Mouse (Mus musculus) layer of hippocampus, postnatal 25 days (tissue): ENCODE measurements around the gene Nphp4. TPM values are rescaled to one million over a fixed set of nuclear protein-coding genes. Genes with fewer than 3 reads are reported as not detected.
"Not testable (repeated sequence)": the region's sequence is repeated elsewhere in the genome, so short reads cannot be mapped to it uniquely, and the experiment has no call there.

Experiments
- DNase-seq, 2 experiments: peaks; one replicate each; pipeline ENCODE4 v3.0.0; 2022; ENCODE audit warnings: mixed read lengths in 2 of 2, low spot score in 1 of 2; ENCODE audit errors: extremely low spot score in 1 of 2
- total RNA-seq, 2 experiments: library from RNA; stranded (reverse); gene quantifications; 2 replicates each; pipeline ENCODE4 v1.2.3; 2021

Gene Nphp4
- total RNA-seq, 2 experiments from 2014 or later, result 21.7 to 27.5 TPM

DNA sequence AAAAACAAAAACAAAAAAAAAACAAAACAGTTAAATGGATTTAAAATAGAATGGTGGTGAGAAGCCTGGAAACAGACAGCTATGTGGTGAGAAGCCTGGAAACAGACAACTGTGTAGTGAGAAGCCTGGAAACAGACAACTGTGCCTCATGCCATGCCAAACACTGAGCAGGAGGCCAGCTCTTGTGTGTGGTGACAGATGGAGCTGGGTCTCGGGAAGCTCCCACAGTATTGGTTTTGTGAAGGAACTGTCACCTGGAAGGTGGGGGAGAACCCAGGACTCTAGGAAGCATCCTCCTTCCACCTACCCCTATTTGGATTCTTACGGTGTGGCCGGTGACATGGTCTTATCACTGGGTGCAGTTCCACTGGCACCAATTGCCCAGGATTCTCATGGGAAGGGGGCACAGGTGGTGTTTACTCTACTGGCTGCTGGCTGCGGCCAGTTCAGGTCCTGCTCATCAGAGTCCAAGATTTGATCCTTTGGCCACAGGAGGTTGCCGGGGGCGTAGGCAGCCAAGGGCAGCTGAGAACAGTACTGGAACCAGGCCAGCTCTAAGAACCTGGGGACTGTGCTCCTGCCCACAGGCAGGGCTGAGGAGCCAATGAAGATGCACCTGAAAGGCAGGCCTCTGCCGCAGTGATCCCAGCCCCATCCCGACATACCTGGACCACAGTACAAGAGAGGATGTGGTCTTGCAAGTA is 77.2 kb downstream of the Nphp4 start:
- no peak for DNase-seq

DNA sequence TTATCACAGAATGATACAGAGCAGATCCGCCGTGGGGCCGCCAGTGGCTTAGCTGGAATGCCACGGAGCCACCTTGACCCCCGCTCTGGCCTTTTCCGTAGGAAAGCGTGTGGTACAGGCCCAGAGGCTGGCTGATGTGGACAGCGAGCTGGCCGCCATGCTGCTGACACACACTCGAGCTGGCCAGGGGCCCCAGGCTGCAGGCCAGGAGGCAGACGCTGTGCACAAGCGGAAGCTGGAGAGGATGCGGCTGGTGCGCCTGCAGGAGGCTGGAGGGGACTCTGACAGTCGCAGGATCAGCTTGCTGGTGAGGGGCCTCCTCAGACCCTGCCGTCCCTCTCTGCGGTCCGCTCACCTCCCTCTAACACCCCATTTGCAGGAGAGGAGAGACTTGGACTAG is 77.9 kb downstream of the Nphp4 start:
- DNase-seq, result no peak

DNA sequence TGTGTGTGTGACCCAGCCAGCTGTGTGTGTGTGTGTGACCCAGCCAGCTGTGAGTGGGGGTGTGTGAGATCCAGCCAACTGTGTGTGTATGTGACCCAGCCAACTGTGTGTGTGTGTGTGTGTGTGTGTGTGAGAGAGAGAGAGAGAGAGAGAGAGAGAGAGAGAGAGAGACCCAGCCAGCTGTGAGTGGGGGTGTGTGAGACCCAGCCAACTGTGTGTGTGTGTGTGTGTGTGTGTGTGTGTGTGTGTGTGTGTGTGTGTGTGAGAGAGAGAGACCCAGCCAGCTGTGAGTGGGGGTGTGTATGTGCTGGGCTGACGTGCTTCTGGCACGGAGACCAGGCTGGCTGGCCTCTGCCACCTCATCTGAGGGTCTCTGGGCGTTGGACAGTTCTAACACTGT is 79.3 kb downstream of the Nphp4 start:
- DNase-seq, result not testable (repeated sequence)

DNA sequence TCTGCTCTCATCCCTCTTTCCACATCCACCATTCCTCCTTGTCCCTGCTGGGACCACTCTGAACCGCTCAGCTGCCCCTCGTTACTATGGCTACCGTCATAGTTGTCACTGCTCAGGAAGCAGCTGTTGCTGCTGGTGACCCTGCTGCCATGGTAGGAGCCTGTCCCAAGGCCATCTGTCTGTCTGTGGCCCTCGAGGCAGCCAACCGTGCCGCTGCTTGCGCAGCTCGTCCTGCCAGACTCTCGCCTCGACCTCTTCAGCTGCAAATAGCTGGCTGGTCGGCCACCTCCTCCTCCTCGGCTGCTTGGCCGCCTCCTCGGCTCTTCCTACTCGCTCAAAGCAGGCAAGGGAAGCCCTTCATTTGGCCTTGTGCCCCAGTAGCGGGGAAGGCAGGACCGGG is 81.7 kb downstream of the Nphp4 start:
- no peak for DNase-seq

DNA sequence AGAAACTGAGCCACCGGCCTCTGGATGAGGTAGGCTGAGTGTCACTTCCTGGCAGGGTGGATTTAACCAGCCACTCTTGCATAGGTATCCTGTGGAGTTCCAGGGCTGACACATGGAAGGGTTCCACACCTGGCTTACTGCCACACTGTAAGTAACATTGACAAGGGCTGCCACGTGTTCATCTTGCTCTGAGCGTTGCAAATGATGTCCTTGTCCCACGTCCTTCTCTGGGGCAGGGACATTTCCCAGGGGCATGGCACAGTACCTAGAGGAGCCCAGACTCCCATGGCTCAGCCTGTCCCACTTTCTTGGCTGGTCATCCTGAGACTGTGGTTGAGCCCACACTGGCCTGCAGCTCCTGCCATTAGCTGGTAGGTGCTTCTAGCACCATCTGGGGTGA is 91.5 kb downstream of the Nphp4 start:
- no peak for DNase-seq

DNA sequence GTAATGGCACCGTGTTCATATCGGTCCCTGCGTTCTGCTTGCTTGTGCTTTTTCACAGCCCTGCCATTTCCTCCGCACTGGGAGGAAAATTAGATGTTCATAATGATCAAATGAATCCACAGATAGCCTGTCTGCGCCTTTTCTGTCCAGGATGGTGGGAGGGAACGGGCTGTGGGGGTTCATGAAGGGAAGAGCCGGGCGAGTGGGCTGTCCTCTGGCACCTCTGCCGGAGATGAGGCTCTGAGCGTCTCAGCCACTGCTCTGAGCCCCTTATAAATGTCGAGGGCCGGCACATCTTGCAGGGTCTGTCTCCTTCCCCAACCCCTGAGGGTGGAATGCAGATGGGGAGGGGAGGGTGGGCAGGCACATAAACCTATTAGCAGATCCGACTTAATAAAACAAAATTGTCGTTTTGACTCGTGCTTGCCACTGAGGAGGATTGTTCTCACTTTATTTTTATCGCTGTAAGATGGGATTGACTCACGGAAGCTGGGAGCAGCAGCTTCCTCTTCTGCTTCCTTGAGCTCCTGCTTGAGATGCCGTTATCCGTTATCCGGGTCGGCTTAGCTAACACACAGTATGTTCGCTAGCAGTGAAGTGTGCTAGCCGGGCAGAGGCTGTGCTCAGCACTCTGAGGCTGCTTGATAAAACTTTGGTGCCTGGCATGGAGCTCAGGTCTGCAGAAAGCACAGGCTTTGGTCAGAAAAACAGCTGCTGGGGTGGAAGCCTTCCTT is 92.3 kb downstream of the Nphp4 start:
- no peak for DNase-seq

DNA sequence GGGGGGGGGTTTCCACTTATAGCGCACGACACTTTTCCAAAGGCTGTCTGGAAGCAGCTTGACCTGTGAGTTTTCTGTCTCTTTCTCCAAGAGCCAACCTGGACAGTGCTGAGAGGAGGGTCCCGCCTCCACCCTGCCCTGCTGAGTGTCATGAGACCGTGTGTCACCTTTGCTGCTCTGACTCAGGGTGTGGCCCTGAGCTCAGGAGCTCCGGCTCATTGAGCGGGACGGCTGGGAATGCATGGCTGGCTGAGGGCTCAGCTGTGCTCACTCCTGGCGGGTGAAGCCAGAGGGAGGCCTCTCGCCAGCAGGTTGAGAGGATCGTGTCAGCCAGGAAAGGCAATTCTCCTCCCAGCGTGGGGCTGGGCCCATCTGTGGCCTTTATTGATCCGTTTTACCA is 97.8 kb downstream of the Nphp4 start:
- DNase-seq, result no peak

DNA sequence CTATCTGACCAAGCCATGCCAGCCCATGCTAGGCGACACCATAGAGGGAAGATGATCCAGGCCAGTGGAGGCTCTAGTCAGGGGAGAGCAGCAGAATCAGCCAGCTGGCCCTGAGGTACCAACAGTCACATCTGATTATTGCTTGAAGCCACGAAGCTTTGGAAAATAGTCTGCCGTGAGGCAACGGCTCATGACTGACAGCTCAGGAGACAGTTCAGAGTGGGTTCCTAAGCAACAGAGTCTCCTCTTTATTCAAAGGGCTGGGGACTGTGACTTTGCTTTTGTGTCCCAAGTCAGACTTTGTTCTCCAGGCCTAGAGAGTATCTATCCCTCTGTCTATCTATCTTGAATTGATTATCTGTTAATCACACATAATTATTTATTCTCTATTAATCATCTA is 100.3 kb downstream of the Nphp4 start:
- no peak for DNase-seq

DNA sequence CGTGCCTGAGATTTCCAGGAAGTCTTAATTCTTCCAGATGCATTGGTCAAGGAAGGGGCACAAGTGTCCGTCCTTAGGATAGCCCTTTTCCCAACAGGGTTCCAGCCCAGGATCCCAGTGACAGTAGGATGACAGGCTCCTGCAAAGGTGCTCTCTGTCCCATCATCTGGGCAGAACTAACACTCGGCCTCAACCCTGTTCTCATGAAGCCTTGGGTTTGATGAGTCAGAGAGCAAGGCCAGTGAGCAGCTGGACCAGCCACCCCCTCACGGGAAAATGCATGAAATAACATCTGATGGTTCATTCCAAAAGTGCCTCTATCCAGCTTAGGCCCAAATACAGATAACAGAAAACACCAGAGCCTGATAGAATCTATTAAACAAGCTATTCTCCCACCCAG is 103.5 kb downstream of the Nphp4 start:
- DNase-seq, result no peak

DNA sequence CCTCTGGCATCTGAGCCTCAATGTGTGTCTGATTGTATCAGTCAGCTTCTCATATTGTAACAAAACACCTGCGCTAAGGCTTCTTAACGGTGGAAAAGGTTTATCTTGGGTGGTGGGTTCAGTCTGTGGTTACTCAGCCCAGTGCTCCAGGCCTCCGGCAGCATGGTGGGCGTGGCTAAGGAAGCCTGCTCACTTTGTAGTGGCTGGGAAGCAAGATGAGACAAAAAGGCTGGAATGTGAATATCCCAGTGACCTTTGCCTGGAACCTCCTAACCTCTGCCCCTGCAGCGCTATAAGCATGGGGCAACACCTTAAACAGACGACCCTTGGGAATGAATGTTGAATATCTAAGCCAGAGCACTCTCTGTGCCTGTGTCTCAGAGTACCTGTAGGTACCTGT is 105.7 kb downstream of the Nphp4 start:
- no peak for DNase-seq

DNA sequence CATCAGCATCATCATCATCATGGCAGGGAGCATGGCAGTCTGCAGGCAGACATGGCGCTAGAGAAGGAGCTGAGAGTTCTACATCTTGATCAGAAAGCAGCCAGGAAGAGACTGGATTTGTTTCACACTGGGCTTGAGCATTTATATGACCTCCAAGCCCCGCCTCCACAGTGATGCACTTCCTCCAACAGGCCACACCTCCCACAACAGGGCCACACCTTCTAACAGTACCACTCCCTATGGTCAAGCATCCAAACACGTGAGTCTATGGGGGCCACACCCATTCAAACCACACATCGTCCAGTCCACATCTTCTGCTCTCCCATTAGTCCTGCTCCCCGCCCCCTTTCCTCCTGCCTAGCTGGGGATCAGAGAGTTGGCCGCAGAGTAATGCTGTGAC is 107.1 kb downstream of the Nphp4 start:
- DNase-seq, result no peak

DNA sequence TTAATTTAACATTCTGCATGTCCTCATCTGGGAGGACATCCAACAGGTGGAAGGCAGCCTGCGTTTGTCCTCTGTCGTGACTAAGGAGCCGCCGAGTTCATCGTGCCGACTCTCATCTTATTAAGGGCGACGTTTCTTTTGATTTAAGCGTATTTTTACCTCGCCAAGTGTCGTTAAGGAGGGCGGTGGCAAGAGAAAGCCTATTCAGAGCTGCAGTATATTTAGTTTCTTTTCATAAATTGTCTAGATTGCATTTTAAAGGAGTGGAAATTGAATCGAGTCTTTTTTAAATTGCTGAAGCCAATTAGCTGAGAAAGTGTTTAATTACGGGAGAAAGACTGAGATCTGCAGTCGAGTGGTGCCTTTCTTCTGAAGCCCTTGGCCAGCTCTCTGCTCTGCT is 109.0 kb downstream of the Nphp4 start:
- DNase-seq, result no peak

DNA sequence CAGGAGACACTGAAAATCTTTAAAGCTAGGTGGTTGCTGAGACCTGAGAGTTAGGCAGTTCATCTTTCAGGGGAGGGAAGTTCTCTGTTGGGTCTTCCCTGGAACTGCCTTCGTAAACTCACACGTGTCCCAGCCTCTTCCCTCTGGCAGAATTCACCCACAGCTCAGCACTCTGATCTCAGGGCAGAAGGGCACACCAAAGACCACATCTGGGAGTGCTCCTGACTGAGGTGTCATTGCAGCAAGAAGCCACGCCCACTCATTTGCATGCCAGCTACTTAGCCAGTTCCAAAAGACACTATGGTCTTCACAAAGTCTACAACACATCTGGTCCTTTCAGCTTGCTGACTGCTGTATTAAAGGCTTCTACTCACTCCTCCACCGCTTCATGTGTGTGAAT is 109.7 kb downstream of the Nphp4 start:
- no peak for DNase-seq

DNA sequence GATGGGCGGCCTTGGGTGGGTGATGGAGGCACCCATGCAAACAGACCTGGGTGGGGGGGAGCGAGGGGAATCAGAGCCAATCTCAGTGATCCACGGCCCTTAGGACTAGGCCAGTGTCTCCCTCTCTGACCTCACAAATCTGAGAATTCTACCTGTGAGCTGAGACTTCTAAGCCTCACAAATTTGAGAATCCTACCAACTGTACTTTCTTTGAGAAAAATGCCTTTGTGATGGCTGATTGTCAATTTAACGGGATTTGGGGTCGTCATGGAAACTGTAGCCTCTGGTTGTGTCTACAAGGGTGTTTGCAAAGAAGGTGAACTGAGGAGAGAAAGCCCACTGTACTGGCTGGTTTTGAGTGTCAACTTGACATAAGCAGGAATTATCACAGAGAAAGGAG is 127.8 kb downstream of the Nphp4 start:
- DNase-seq, result no peak

DNA sequence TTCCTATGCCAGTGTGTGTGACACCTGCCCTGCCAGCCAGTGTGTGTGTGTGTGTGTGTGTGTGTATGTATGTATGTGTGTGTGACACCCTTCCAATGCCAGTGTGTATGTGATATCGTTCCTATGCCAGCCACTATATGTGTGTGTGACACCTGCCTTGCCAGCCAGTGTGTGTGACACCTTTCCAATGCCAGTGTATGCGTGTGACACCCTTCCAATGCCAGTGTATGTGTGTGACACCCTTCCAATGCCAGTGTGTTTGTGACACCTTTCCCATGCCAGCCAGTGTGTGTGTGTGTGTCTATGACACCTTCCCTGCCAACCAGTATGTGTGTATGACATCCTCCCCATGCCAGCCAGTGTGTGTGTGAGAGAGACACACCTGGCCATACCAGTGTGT is 132.7 kb downstream of the Nphp4 start:
- DNase-seq, result no peak

DNA sequence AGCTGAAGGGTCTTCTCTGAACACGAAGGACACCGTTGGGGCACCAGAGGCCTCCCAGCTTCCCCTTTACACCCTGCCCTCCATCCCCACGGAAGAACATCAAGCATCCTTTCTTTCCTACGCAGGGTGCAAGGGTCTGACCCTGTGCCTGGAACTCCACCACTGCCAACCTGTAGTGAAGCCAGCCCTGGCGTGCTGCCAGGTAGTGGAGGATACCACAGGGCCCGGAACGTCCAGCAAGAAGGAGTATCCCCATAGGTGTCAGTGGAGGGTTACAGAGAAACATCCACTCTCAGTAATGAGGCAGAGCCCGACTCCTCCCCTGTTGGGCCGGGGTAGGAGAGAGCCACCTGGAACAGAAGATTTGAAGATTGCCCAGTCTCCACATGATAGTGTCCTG is 133.5 kb downstream of the Nphp4 start:
- DNase-seq, result no peak

Other genes with a start within 250 kb of the Nphp4 start
- gene Gpr153, start 202.5 kb upstream of the Nphp4 start, total RNA-seq, result 1 to 10 TPM; 5.4 to 6.0 TPM
- not detected for gene Hes3, start 185.0 kb upstream of the Nphp4 start, total RNA-seq
- gene Icmt, start 179.5 kb upstream of the Nphp4 start, total RNA-seq, result 10 to 100 TPM; 38.9 to 45.1 TPM
- gene Rnf207, start 157.7 kb upstream of the Nphp4 start, total RNA-seq, result 1 to 10 TPM; 2.6 to 5.8 TPM
- gene Rpl22, start 151.0 kb upstream of the Nphp4 start, total RNA-seq, result 100 to 1,000 TPM; 200 to 205 TPM
- 100 to 1,000 TPM; 113 to 130 TPM for gene Chd5, start 138.1 kb upstream of the Nphp4 start, total RNA-seq
- 100 to 1,000 TPM; 683 to 696 TPM for gene Kcnab2, start 1.2 kb downstream of the Nphp4 start, total RNA-seq